Mouse (Mus musculus): ENCODE results near the gene Trf.

The Trf gene

DNA sequence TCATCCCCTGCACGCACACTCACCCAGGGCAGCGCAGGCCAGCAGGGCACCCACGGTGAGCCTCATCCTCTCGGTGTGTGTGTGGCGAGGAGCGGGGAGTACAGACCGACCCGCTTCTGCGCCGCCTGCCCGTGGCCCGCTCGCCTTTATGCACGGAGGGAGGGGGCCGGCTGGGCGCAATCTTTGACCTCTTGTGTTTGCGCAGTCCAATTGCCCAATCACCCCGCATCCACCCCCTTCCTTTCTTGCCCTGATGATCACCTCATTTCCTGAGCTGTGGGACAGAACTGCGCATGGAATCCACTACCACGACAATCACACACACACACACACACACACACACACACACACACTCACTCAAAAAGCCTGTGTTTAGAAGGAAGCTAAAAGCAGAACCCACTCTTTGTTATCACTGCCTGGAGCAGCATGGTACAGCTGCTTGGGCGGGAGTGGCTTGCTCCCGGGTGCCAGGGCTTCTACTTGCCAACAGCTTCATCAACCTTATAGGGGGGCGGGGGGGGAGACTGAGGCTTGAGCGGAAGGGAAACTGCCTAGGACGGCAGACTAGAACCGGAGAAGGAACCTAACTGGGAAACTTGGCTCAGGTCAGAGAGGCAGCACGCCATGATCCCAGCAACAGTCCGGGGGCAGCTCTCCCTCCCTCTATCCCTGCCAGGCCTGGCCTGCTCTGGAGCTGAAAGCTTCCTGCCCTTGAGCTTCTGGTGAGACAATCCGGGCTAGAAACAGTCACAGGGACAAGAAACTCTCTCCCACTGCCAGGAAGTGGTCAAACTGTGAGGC lies at the start of gene Trf, which contains the start of gene Gm20425:
Gene Trf, minus strand, starts transcription at position 294 of the 801 bp plus-strand sequence.
Gene Gm20425, minus strand, starts transcription at position 157 of the 801 bp plus-strand sequence.
- peak; percentile 19 to 24 for DNase-seq

DNA sequence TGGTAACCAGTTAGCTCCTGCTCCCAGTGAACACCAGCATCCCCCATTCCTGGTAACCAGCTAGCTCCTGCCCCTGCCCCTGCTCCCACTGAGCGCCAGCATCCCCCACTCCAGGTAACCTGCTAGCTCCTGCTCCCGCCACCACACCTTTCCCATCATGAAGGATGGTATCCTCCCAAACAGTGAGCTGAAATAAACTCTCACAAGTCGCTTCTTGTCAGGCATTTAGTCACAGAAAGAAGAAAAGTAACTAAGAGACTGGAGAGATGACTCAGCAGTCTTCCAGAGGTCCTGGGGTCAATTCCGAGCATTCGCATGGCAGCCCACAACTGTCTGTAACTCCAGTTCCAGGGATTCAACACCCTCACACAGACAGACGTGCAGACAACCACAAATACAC lies 46.6 kb upstream of the Trf start:
- DNase-seq = no peak

DNA sequence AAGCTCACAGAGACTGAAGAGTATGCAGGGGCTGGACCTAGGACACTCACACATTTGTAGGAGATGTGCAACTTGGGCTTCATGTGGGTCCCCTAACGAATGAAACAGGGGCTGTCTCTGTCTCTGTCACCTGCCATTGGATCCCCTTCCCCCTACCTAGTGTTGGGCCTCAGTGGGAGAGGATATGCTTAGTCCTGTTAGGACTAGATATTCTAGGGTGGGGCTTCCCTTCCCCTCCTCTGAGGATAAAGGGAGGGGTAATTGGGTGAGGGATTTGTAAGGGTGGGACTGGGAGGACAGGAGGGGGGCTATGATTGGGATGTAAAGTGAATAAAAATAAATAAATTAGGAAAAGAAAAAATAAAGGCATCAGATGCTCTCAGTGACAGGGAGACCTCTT lies 45.4 kb upstream of the Trf start:
- no peak for DNase-seq

GRCm38 (mm10) chr9:103274819-103275218 lies 44.6 kb upstream of the Trf start:
- DNase-seq = no peak

GRCm38 (mm10) chr9:103271104-103271503 lies 40.9 kb upstream of the Trf start:
- DNase-seq = no peak

GRCm38 (mm10) chr9:103265778-103266177 lies 35.5 kb upstream of the Trf start:
- no peak for DNase-seq

GRCm38 (mm10) chr9:103252906-103253305 lies 22.7 kb upstream of the Trf start:
- no peak for DNase-seq

DNA sequence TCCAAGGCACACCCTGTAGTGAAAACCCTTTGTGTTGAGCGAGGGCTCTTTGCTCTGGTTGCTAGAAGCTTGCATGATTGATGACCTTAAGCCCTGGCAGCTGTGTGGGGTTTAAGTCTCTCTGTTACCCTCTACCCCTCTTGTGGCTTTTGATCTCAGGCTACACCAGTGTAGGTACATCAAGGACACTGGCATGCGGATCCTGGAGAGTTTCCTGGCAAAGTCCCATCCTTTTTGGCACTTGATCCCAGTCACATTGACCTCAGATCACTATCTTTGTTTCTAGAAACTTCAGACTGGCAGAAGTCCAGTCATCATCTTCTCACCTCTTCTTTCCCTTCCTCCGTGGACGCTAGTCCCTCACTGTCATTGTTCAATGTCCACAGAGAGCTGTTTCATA lies 18.4 kb upstream of the Trf start:
- no peak for DNase-seq

- no peak for DNase-seq
Observed at GRCm38 (mm10) chr9:103246526-103247168, 16.4 kb upstream of the Trf start.

DNA sequence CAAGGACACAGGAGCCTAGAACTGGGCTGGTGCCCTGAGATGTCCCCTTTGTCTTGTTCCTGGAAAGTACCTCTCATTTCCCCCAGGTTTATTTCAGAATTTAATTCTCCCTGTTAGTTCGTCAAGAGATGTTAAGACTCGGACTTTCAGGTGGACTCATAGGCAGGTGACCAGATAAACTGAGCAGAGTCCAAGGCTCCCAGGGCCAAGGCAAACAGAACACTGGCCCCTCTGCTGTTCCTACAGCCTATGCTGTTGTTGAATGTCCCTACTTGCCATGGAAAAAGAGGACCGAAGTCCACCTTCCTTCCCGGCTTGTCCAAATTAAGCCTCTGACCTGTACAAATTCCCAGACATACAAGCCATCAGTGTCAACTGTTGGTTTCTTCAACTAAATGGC lies 13.4 kb upstream of the Trf start:
- DNase-seq = no peak

DNA sequence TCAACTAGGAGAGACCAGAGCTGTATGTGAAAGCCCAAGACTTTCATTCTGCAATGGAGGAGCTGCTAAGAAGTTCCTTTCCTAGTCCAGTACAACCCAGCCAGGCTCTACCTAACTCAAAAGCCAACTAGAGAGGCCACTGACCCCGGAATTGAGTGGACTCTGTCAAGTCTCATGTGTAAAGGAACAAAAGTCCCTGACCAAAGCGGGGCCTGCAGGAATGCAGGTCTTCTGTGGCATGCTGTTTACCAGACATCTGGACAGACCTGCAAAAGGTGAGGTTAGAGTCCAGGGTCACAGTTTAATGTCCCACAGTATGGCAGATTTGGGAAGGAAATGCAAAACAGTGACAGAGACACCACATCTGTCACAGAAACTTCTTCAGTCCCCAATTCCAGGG lies 11.0 kb upstream of the Trf start:
- DNase-seq = no peak

DNA sequence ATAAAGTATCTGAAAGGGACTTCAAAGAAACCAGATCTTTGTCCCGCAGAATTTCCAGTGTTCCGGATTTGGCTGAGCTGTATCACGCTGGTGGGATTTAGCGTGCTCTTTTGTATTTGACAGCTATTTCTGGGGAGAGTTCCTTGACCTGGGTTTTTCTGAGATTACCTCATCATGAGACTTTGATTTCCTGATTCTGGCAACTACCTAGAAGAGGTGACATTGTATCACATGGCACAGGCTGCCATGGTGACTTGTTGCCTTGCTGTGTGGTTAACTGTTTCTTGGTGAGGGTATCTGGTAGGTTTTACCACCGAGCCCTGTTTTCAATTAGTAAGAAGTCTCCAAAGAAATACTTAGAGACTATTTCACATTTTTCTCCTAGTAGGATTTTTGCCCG lies 9.2 kb upstream of the Trf start:
- DNase-seq = no peak

- no peak for DNase-seq
Observed at GRCm38 (mm10) chr9:103234565-103235165, 4.4 kb upstream of the Trf start.

DNA sequence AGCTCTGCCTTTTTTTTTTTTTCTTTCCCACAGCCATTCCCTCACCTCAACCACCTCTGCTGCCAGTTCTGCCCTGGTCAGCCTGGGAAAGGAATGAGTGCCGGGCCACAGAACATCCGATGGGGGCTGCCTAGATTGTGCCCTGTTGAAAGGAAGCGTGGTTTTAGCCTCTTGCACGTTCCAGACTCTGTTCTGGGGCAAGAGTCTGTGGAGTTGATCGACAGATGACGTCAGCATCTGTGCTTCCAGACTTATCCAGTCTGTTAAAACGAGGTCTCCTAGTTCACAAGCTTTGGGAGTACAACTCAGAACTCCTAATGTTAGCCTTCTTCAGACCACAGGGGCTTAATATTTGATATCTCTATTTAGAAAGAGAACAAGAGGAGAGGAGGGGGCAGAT lies 3.8 kb upstream of the Trf start:
- no peak for DNase-seq

DNA sequence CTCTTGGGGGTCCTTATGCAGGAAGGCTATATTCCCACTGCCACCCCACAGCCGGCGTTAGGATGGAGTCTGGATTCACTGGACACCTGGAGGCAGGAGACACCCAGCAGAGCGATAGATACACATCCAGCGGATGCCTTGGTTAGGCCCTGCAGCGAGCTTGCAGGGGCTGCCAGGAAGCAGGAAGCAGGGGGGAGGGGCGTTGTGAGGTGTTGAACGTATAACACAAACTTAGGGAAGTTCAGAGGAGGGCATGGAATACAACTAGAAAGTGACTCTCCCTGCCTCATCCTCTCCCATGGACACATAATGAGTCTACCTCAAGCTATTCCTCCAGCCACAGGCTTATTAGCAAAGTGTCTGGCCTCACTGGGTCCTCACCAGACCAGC lies 2.8 kb upstream of the Trf start:
- DNase-seq = no peak

- DNase-seq = no peak
Observed at GRCm38 (mm10) chr9:103232232-103233005, 2.2 kb upstream of the Trf start.

- DNase-seq = no peak
Observed at GRCm38 (mm10) chr9:103229037-103229867, 992 bp downstream of the Trf start.

DNA sequence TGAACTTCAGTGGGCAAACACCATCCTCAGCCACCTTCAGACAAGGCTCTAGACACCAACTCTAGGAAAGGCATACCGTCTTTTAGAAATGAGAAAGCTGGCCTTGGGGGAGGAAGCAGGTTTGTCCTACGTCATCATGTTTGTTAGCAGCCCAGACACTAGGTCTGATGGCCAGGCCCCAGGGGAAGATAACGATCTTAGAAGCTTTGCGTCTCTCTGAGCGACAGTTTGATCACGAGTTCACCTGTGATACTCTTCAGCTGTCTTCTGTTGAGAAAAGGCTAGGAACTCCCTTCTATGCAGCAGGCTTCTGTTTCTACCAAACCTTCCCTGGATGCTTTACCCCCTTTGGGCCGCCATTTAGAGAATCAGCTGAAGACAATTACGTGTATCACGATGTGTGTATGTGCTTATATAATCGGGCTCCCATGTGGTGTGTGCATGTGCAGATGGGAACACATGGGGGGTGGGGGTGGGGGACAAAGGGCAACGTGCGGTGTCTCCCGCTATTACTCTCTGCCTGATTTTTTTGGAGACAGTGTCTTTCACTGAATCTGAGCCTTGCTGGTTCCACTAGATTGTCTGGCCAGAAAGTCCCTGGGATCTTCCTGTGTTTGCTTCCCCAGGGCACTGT lies 1.8 kb downstream of the Trf start:
- DNase-seq = no peak

DNA sequence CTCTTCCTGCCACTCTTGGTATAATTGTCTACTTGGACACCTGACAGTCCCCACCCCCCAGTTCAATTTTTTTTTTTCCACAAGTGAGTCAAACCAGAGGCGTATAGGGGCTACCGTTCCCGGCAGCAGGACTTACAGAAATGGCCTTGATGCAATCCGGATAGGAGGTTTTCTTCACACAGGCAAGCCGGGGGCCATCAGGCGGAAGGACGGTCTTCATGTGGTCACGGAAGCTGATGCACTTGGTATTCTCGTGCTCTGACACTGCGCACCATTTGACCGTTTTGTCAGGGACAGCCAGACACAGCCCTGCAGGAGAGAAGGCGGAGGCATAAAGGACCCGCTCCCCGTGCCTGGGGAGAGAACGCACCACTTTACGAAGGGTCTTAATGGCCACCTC lies 2.5 kb downstream of the Trf start:
- DNase-seq = no peak

DNA sequence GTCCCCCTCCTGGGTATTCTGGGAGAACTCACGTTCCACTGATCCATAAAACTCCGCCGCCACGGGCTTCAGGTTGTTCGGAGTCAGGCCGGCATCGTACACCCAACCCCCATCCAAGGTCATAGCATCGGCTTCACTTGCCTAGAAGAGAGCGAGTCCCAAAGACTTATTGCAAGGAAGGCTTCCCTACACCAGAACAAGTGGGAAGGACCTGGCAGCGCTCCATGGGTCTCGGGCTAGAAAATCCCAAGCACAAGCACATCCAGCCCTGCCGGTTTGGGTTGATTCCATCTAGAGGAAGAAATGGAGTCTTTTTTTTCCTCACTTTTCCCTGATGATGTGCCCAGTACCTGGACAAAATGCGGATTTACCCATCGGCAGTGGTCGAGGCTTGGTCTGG lies 3.4 kb downstream of the Trf start:
- DNase-seq = no peak

- no peak for DNase-seq
Observed at GRCm38 (mm10) chr9:103225464-103225863, 4.8 kb downstream of the Trf start.

DNA sequence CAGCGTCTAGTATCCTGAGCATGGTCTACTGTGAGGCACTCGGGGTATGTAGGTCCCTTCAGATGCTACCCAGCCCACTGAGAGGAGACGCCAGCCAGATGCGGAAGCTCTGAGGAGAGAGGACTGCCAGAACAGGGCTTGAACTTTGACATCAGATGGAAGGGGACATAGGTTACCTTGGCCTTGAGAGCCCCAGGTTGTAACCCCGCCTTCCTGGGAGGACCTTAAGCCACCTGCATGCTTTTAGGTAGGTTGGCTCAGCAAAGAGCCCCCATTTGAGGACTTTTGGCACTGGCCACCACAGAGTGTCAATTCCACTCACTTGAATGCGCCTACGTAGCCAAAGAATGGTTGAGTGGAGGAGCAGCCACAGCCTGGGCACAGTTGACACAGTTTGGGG lies 5.5 kb downstream of the Trf start:
- DNase-seq = no peak
